Mouse (Mus musculus): ENCODE measurements around the gene Gm28635. TPM values are rescaled to one million over a fixed set of nuclear protein-coding genes. Genes with fewer than 3 reads are reported as not detected.

Gm28635 gene
- total RNA-seq, 2 experiments from 2014 or later: 9.6 to 11.7 TPM

DNA sequence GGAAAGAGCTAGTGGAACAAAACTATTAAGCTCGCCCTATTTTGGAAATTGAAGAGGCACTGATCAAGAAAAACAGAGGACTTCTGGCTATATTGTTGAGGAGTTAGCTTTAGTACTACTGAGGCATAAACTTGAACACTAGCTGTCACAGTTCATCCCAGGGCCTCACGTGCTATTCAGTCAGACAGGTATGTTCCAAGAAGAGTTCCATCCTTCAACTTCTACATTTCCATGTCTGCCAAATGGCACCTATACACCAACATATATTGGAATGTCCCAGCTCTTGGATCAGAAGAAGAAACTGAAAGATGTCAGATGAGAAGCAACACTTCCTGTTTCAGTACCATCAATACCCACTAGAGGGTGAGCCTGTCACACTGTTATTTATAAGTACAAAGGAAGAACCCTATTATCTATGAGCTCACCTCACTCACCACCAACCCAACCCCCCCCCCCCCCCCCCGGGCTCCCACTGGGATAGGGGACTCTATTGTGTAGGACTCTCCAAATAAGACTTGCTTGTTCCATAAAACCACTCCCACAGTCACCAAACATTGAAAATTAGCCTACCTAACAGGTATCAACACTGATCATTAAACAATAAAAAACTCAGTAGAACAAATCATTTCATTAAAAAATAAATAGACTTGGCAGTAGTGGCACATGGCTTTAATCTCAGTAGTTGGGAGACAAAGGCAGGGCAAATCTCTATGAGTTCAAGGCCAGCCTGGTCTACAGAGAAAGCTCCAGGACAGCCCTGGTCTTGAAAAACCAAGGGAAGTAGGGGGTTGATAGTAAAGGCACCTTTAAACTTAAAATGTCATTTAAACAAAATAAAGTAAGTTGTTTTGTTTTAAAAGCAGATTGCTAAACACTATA lies 60.0 kb downstream of the Gm28635 start:
- peak; percentile 69 to 80 for DNase-seq
- intact Hi-C loops (cut with DNase I): loop anchor here (2.0 to 10.0 kb wide), 3 partner anchors 33 to 163 kb away; partner anchors contain the start of gene Ctnnd1

DNA sequence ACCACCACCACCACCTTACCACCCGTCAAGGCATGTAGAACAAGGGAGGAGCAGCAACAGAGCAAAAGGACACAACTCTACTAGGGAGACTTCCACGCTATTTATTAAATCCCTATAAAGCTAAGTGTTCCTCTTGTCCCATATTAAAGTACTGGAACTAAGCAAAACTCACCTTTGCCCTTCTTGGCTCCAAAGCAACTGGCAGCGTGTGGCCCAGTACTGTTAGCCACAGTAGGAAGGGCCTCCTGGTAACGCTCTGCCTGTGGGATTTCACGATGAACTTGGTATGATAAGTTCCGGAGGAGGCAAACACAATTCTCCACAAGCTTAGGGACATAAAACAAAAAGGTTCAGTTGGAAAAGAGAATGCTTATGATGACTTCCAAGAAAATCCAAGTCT lies 65.1 kb downstream of the Gm28635 start:
- intact Hi-C loops (cut with DNase I): loop anchor here (2.0 to 10.0 kb wide), 2 partner anchors 14 to 158 kb away; no protein-coding TSS in a partner anchor
- DNase-seq: no peak

DNA sequence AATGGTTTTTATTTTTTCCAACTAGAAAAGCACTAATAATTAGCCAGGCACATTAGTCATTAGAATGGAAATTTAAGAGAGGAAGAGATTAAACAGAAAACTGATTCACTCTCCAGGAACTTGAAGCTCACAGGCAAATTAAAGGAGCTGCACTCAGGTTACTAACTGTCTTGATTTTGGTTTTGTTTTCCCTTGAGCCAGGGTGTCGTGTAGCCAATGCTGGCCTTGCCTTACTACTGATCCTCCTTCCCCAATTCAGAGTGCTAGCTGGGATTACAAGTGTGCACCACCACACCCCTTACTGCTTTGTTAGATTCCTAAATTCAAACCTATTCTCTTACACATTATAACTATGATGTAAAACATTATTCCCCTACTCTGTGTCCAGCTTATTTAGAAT lies 70.0 kb downstream of the Gm28635 start:
- no peak for DNase-seq
- intact Hi-C loops (cut with DNase I): no loop called here

DNA sequence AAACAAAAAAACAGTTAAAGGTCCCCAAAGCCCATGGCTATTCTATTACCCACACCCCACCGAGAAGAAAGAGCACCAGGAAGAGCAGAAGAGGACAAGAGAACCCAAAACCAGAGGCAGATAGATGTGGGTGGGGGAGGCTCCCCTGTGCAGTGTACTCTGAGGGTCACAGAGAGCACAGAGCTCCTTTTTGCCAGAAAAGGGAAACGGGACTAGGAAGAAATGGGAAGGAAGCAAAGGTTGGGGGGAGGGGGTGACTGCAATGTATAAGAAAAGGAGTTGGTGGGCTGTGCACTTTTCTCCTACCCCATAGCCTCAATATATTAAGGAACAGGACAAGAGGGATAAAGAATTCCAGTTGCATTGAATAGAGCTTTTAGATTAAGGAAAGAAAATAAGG lies 76.9 kb downstream of the Gm28635 start:
- intact Hi-C loops (cut with DNase I): no loop called here
- no peak for DNase-seq

DNA sequence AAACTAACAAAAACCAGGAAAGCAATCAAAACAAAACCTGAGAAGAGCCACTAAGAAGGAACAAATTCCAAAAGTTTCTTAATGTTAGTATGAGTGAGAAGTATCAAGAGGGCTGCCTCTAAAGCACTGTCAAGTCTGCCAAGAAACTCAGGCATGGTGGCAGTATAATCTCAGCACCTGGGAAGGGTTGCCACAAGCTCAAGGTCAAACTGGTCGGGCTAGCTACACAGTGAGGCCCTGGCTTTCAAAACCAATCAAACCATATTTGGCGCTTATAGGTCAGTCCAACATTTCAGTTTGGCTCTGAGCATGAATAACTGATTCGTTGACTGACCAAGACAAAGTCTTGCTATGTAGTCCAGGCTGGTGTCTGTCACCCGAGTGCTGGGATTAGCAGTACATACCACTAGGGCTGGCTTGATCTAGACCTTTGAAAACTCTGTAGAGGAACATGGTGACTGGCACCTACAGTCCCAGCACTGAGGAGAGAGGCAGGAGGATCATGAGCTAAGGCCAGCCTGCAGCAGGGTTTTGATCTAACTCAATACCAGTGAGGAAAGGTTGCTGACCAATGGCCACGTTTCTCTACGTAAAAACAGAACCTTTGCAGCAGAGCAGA lies 78.5 kb downstream of the Gm28635 start:
- intact Hi-C loops (cut with DNase I): loop anchor here (2.0 kb wide), 1 partner anchor 13 kb away; no protein-coding TSS in a partner anchor
- DNase-seq: peak; percentile 34 to 37

DNA sequence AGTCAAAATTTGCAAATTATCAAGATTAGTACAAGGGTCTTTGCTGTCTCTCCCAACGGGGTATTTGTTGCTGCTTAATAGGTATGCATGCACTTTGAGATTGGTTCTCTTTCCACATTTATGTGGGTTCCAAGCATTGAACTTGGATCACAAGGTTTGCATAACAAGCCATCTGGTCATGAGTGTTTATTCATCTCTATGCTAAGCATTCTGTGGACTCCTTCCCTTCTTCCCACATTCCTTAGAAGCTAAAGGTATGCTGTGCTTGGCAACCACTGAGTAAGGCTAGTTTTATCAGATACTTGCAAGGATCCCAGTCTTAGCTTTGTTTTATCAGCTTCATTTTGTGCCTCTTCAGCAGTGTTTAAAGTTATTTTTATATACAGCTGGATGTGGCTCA lies 80.7 kb downstream of the Gm28635 start:
- intact Hi-C loops (cut with DNase I): no loop called here
- DNase-seq: no peak

DNA sequence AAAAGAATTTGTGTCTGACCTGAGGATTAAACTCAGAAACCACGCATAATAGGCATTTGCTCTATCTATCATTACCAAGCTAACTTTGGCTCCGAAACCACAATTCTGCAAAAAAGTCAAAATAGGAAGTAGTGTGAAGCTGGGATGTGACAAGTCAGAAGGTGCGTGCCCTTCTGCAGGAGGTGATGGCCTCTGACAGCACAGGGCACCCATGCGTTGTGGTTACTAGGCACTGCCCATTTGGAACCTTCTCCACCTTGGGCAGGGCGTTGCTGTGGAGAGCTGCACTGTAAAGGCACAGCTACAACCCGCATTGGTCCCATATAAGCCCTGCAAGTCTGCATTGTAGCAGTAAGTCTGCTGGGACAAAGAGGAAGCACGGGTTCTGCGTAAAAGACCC lies 85.0 kb downstream of the Gm28635 start:
- intact Hi-C loops (cut with DNase I): no loop called here
- no peak for DNase-seq

DNA sequence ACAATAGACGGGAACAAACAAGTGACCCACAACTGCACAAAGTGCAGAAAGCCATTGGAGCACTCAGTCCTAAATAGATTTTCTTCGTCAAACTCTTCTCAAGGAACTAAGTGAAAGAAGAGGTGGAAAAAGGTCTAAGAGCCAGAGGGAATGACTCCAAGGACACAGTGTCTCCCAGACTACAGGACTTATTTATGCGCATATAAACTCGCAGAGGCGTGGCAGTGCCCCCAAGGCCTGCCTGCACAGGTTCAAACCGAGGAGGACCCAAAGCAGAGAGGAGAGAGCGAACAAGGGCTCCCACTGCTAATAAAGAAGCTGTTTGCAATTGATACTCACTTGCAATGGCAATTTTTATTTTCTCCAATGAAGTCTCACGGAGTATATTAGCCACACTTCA lies 92.1 kb downstream of the Gm28635 start:
- no peak for DNase-seq
- intact Hi-C loops (cut with DNase I): no loop called here

DNA sequence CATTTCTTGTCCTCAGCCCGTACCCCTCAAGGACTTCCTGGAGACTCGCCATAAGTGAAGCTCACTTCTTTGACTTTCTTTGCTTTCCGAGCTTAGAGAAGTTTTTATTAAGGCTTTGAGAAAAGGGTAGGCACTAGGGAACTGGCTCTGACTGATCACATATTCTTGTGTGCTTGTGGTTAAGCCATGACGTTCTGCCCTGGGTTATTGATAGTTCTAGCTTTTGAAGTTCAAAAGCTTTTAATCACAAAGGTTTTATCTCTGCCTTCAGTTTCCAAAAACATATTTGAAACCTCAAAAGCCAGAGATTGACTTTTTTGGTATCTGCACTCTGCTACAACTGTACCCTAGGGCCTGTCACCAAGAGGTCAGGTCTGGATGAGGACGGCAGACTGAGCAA lies 95.6 kb downstream of the Gm28635 start:
- intact Hi-C loops (cut with DNase I): no loop called here
- DNase-seq: no peak

DNA sequence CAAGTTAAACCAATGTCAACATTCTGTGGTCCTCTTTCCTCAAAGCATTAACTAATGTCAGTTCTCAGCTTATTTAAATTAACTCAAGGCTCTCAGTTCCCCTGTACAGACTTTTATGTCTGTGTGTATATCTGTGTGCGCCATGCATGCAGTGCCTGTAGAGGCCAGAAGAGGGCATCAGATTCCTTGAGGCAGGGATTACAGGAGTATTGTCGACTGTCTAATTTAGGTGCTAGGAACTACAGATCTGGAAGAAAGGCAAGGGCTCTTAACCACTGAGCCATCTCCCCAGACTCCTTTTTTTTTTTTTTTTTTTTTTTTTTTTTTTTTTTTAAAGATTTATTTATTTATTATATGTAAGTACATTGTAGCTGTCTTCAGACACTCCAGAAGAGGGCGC lies 96.6 kb downstream of the Gm28635 start:
- intact Hi-C loops (cut with DNase I): no loop called here
- DNase-seq: no peak

DNA sequence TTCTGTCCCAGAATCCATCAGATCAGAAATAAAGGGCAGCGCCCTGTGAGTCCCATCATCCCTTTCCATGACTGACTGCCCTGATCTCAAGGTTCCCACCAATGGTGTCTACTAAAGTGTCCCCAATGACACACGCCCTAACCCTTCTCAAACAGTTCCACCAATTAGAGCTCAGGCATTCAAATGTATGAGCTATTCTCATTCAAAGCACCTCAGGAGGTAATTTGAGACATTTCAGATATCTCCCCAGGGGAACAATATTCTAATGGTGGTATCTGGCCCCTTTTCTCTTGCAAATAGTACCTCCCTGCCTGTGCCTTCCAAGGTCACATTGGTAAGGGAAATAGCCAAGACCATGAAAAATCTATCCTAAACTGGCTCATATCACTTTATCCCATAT lies 98.5 kb downstream of the Gm28635 start:
- no peak for DNase-seq
- intact Hi-C loops (cut with DNase I): no loop called here

DNA sequence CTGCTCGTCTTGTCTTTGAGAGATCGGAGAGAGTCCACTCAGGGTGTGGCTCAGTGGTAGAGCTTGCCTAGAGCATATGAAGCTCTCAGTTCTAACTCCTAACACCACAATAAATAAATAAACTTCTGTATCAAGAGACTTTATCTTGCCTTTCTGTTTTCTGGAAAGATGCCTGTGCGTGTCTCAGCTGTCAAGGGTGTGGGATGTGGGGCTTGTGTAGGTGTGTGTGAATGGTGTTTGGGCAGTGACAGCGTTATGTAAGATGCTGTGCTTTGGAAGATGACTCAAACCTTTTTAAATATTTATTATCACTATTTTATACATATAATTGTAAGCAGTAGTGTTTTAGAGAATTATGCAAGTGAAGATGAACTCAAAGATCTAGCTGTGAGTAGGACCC lies 103.7 kb downstream of the Gm28635 start:
- intact Hi-C loops (cut with DNase I): no loop called here
- no peak for DNase-seq

DNA sequence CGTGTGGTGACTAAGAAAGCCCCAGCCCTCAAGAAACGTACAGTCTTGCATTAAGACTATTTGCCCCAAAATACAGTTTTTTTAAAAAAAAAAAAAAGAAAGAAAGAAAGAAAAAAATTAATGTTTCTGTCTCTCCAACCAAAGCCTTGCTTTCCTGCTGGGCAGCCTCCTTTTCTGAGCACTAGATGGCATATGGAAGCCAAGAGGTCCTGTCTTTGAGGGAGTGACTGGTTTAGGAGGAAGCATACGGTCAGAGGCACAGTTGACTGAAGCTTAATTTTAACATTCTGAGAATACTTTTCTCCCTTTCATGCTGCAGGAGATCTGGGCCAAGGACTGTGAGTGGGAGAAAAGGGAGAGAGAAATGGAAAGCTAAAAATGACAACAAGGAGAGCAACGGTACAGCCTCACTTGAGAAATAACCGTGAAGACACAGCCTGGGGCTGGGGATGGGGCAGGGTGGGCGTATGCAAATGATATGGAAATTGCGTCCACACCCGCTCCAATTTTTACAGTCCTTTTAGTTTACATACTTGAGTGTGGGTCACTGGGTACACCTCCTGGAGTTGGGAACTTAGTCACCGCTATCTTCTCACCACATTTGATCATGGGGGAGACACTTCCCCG lies 120.8 kb downstream of the Gm28635 start:
- DNase-seq: peak; percentile 23 to 28
- intact Hi-C loops (cut with DNase I): loop anchor here (5.0 kb wide), 1 partner anchor 105 kb away; no protein-coding TSS in a partner anchor

Other genes starting within 250 kb of the Gm28635 start
- gene Tfpi, start 201.3 kb downstream of the Gm28635 start, total RNA-seq (2021): 10 to 100 TPM; 62.3 to 67.1 TPM
- 100 to 1,000 TPM; 126 to 129 TPM for gene Ctnnd1, start 27.3 kb downstream of the Gm28635 start, total RNA-seq (2021)
- not detected for gene Btbd18, start 19.0 kb downstream of the Gm28635 start, total RNA-seq (2021)
- 10 to 100 TPM; 59.9 to 60.8 TPM for gene Selenoh, start 7.3 kb downstream of the Gm28635 start, total RNA-seq (2021)
- gene Med19, start 361 bp upstream of the Gm28635 start, total RNA-seq (2021): 10 to 100 TPM; 15.1 to 17.8 TPM
- gene Tmx2, start 1.1 kb upstream of the Gm28635 start, total RNA-seq (2021): 100 to 1,000 TPM; 109 to 134 TPM
- gene Zdhhc5, start 37.1 kb upstream of the Gm28635 start, total RNA-seq (2021): 10 to 100 TPM; 66.4 to 72.4 TPM
- 1 to 10 TPM; 7.0 to 8.1 TPM for gene Clp1, start 49.3 kb upstream of the Gm28635 start, total RNA-seq (2021)
- 1 to 10 TPM in 1 of 2 experiments, under 1 TPM in 1; 0.89 to 1.0 TPM for gene Ypel4, start 56.0 kb upstream of the Gm28635 start, total RNA-seq (2021)
- gene Gm19426, start 65.6 kb upstream of the Gm28635 start, total RNA-seq (2021): 1 to 10 TPM; 3.1 to 3.9 TPM
- 10 to 100 TPM; 59.2 to 60.4 TPM for gene Serping1, start 97.4 kb upstream of the Gm28635 start, total RNA-seq (2021)
- 10 to 100 TPM; 22.3 to 36.8 TPM for gene Ube2l6, start 120.8 kb upstream of the Gm28635 start, total RNA-seq (2021)
- gene Smtnl1, start 144.6 kb upstream of the Gm28635 start, total RNA-seq (2021): under 1 TPM in 1 of 2 experiments, not detected in 1; 0.14 TPM
- 100 to 1,000 TPM; 122 to 124 TPM for gene Timm10, start 149.0 kb upstream of the Gm28635 start, total RNA-seq (2021)
- gene Slc43a1, start 160.8 kb upstream of the Gm28635 start, total RNA-seq (2021): 1 to 10 TPM; 2.2 to 3.4 TPM
- 1 to 10 TPM; 4.0 to 8.0 TPM for gene Rtn4rl2, start 208.7 kb upstream of the Gm28635 start, total RNA-seq (2021)